Mouse (Mus musculus): ENCODE data around the gene Fmo5. TPM values are rescaled to one million over a fixed set of nuclear protein-coding genes. Genes with fewer than 3 reads are reported as not detected.

The Fmo5 gene
- polyA plus RNA-seq, 1 experiment, result 0.12 TPM

DNA sequence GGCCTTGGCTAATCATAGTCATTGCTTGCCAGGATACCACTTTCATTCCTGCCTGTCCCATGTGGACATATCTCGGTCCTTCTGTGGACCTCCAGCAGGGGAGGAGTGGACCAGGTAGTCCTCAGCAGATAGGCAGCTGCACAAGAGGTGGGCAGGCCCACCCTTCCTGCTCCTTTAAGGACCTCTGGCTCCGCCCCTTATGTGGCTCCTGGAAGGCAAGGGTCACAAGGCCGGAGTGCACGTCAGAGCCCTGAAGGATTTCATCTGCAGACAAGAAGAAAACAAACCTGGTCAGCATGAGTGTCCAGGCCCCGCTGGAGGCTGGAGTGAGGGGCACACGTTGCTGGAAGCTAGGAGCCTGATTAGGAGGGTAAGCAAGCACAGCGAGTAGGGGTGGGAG, 62.0 kb downstream of the Fmo5 start:
- TF ChIP-seq MYOD1 (IDR thresholded peaks at IDR 0.05; ENCODE audit: control insufficient read depth, insufficient read length, low read depth) (no peak), MYOG (IDR thresholded peaks at IDR 0.05; ENCODE audit: control insufficient read depth, extremely low read depth, insufficient read length) (no peak), CEBPB (IDR thresholded peaks at IDR 0.05; ENCODE audit: low read depth) (no peak), MAX (IDR thresholded peaks at IDR 0.05) (no peak), CTCF (IDR thresholded peaks at IDR 0.05; ENCODE audit: control insufficient read depth, insufficient read depth, insufficient read length) (no peak), FOSL1 (IDR thresholded peaks at IDR 0.05; ENCODE audit: insufficient read depth, low read length, poor library complexity, severe bottlenecking) (no peak), USF1 (IDR thresholded peaks at IDR 0.05; ENCODE audit: low read depth) (no peak)
- no peaks in the 10 kb centered on the region for H3K79me2 ChIP-seq (ENCODE audit: control insufficient read depth, insufficient read depth)

GRCm38 (mm10) chr3:97691443-97692017, 62.9 kb downstream of the Fmo5 start:
- no peak overlapping the region for H3K4me3 ChIP-seq (ENCODE audit: insufficient read depth, poor library complexity, severe bottlenecking)
- H3K79me2 ChIP-seq (ENCODE audit: control insufficient read depth, insufficient read depth), result no peaks in the 10 kb centered on the region
- H3ac ChIP-seq (ENCODE audit: control insufficient read depth, insufficient read length, low read depth), result no peak overlapping the region
- peaks cover 6% of the 10 kb centered on the region for H3K36me3 ChIP-seq (ENCODE audit: control insufficient read depth, insufficient read depth)
- H3K27me3 ChIP-seq (ENCODE audit: control insufficient read depth, insufficient read depth, insufficient read length), result no peaks in the 10 kb centered on the region
- no peak for TF ChIP-seq CTCF (IDR thresholded peaks at IDR 0.05; ENCODE audit: control insufficient read depth, insufficient read depth, insufficient read length)
- TF ChIP-seq FOSL1 (IDR thresholded peaks at IDR 0.05; ENCODE audit: insufficient read depth, low read length, poor library complexity, severe bottlenecking), result no peak
- TF ChIP-seq MYOD1 (IDR thresholded peaks at IDR 0.05; ENCODE audit: control insufficient read depth, insufficient read length, low read depth), result no peak
- no peaks in the 10 kb centered on the region for H3K79me3 ChIP-seq (ENCODE audit: low read depth)

More for the DNA sequence above, 62.0 kb downstream of the Fmo5 start:
- Histone ChIP-seq H3K27me3 (ENCODE audit: control insufficient read depth, insufficient read depth, insufficient read length) (no peaks in the 10 kb centered on the region), H3ac (ENCODE audit: control insufficient read depth, insufficient read length, low read depth) (no peak overlapping the region), H3K4me3 (ENCODE audit: insufficient read depth, poor library complexity, severe bottlenecking) (no peak overlapping the region), H3K36me3 (ENCODE audit: control insufficient read depth, insufficient read depth) (peaks cover 6% of the 10 kb centered on the region), H3K79me3 (ENCODE audit: low read depth) (no peaks in the 10 kb centered on the region)

- no peaks in the 10 kb centered on the region for H3K79me3 ChIP-seq (ENCODE audit: low read depth)
- H3K36me3 ChIP-seq (ENCODE audit: control insufficient read depth, insufficient read depth), result peaks cover 6% of the 10 kb centered on the region
- no peaks in the 10 kb centered on the region for H3K79me2 ChIP-seq (ENCODE audit: control insufficient read depth, insufficient read depth)
- no peak overlapping the region for H3ac ChIP-seq (ENCODE audit: control insufficient read depth, insufficient read length, low read depth)
- H3K27me3 ChIP-seq (ENCODE audit: control insufficient read depth, insufficient read depth, insufficient read length), result no peaks in the 10 kb centered on the region
- TF ChIP-seq MYOD1 (IDR thresholded peaks at IDR 0.05; ENCODE audit: control insufficient read depth, insufficient read length, low read depth) (no peak), MAX (IDR thresholded peaks at IDR 0.05) (no peak), CTCF (IDR thresholded peaks at IDR 0.05; ENCODE audit: control insufficient read depth, insufficient read depth, insufficient read length) (no peak), FOSL1 (IDR thresholded peaks at IDR 0.05; ENCODE audit: insufficient read depth, low read length, poor library complexity, severe bottlenecking) (no peak), MYOG (IDR thresholded peaks at IDR 0.05; ENCODE audit: control insufficient read depth, extremely low read depth, insufficient read length) (no peak), USF1 (IDR thresholded peaks at IDR 0.05; ENCODE audit: low read depth) (no peak), CEBPB (IDR thresholded peaks at IDR 0.05; ENCODE audit: low read depth) (no peak)
- no peak overlapping the region for H3K4me3 ChIP-seq (ENCODE audit: insufficient read depth, poor library complexity, severe bottlenecking)
These were observed 65.2 kb downstream of the Fmo5 start for GRCm38 (mm10) chr3:97693806-97694205.

GRCm38 (mm10) chr3:97696866-97697265, 68.3 kb downstream of the Fmo5 start:
- Histone ChIP-seq H3K4me3 (ENCODE audit: insufficient read depth, poor library complexity, severe bottlenecking) (no peak overlapping the region), H3K79me2 (ENCODE audit: control insufficient read depth, insufficient read depth) (no peaks in the 10 kb centered on the region), H3K36me3 (ENCODE audit: control insufficient read depth, insufficient read depth) (peaks cover 6% of the 10 kb centered on the region), H3ac (ENCODE audit: control insufficient read depth, insufficient read length, low read depth) (no peak overlapping the region), H3K27me3 (ENCODE audit: control insufficient read depth, insufficient read depth, insufficient read length) (no peaks in the 10 kb centered on the region), H3K79me3 (ENCODE audit: low read depth) (no peaks in the 10 kb centered on the region)
- TF ChIP-seq CTCF (IDR thresholded peaks at IDR 0.05; ENCODE audit: control insufficient read depth, insufficient read depth, insufficient read length) (no peak), CEBPB (IDR thresholded peaks at IDR 0.05; ENCODE audit: low read depth) (no peak), MYOD1 (IDR thresholded peaks at IDR 0.05; ENCODE audit: control insufficient read depth, insufficient read length, low read depth) (no peak), MYOG (IDR thresholded peaks at IDR 0.05; ENCODE audit: control insufficient read depth, extremely low read depth, insufficient read length) (no peak), FOSL1 (IDR thresholded peaks at IDR 0.05; ENCODE audit: insufficient read depth, low read length, poor library complexity, severe bottlenecking) (no peak), MAX (IDR thresholded peaks at IDR 0.05) (no peak), USF1 (IDR thresholded peaks at IDR 0.05; ENCODE audit: low read depth) (no peak)

DNA sequence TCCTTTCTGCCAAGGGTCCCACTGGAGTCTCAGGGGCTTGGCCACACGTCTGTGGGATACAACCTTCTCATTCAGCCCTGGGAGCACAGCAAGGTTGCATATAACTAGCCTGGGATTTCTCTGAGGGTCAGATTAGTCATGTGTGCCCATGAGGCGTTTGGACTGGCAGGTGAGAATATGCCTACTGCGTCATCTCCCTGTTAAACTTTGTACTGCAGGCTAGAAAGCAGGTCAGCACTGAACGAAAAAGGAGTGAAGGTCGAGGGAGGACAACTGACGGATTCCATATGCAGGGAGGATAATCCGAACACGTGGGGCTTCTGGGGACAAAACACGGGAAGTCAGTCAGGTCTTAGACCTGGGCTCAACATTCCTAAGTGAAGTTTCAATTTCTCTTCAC, 68.7 kb downstream of the Fmo5 start:
- Histone ChIP-seq H3ac (ENCODE audit: control insufficient read depth, insufficient read length, low read depth) (no peak overlapping the region), H3K27me3 (ENCODE audit: control insufficient read depth, insufficient read depth, insufficient read length) (no peaks in the 10 kb centered on the region), H3K79me2 (ENCODE audit: control insufficient read depth, insufficient read depth) (no peaks in the 10 kb centered on the region), H3K4me3 (ENCODE audit: insufficient read depth, poor library complexity, severe bottlenecking) (no peak overlapping the region), H3K36me3 (ENCODE audit: control insufficient read depth, insufficient read depth) (peaks cover 6% of the 10 kb centered on the region), H3K79me3 (ENCODE audit: low read depth) (no peaks in the 10 kb centered on the region)
- TF ChIP-seq CEBPB (IDR thresholded peaks at IDR 0.05; ENCODE audit: low read depth) (no peak), USF1 (IDR thresholded peaks at IDR 0.05; ENCODE audit: low read depth) (no peak), MYOG (IDR thresholded peaks at IDR 0.05; ENCODE audit: control insufficient read depth, extremely low read depth, insufficient read length) (no peak), MAX (IDR thresholded peaks at IDR 0.05) (no peak), FOSL1 (IDR thresholded peaks at IDR 0.05; ENCODE audit: insufficient read depth, low read length, poor library complexity, severe bottlenecking) (no peak), MYOD1 (IDR thresholded peaks at IDR 0.05; ENCODE audit: control insufficient read depth, insufficient read length, low read depth) (no peak), CTCF (IDR thresholded peaks at IDR 0.05; ENCODE audit: control insufficient read depth, insufficient read depth, insufficient read length) (no peak)

DNA sequence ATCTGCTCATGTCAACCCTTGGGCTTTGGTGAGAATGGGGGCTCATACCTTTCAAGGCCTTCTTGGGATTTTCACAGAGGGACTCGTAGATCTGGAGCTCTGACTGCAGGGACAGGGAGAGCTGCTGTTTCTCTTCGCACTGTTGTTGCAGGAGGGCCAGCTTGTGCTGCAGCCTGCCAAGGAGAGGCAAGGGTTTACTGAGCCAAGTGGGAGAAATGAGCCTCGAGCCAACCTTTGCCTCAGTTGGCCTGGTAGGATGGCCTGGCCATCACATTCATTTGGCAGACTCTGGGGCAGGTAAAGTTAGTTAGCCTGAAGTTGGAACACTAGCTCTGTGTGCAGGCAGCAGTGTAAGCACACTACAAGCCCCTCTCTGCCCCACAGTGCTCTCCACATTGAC, 70.5 kb downstream of the Fmo5 start:
- Histone ChIP-seq H3ac (ENCODE audit: control insufficient read depth, insufficient read length, low read depth) (no peak overlapping the region), H3K36me3 (ENCODE audit: control insufficient read depth, insufficient read depth) (peaks cover 3% of the 10 kb centered on the region), H3K27me3 (ENCODE audit: control insufficient read depth, insufficient read depth, insufficient read length) (no peaks in the 10 kb centered on the region), H3K4me3 (ENCODE audit: insufficient read depth, poor library complexity, severe bottlenecking) (no peak overlapping the region), H3K79me3 (ENCODE audit: low read depth) (no peaks in the 10 kb centered on the region), H3K79me2 (ENCODE audit: control insufficient read depth, insufficient read depth) (no peaks in the 10 kb centered on the region)
- TF ChIP-seq CTCF (IDR thresholded peaks at IDR 0.05; ENCODE audit: control insufficient read depth, insufficient read depth, insufficient read length) (no peak), MYOD1 (IDR thresholded peaks at IDR 0.05; ENCODE audit: control insufficient read depth, insufficient read length, low read depth) (no peak), CEBPB (IDR thresholded peaks at IDR 0.05; ENCODE audit: low read depth) (no peak), MAX (IDR thresholded peaks at IDR 0.05) (no peak), FOSL1 (IDR thresholded peaks at IDR 0.05; ENCODE audit: insufficient read depth, low read length, poor library complexity, severe bottlenecking) (no peak), MYOG (IDR thresholded peaks at IDR 0.05; ENCODE audit: control insufficient read depth, extremely low read depth, insufficient read length) (no peak), USF1 (IDR thresholded peaks at IDR 0.05; ENCODE audit: low read depth) (no peak)
